Mouse (Mus musculus) kidney, adult 2 months (tissue): ENCODE measurements around the gene Tmsb10. TPM values are rescaled to one million over a fixed set of nuclear protein-coding genes. Genes with fewer than 3 reads are reported as not detected.
A peak's percentile ranks its signal among the peaks of the same experiment; 100 is the strongest.

Source experiments
- DNase-seq: peaks from one replicate; pipeline ENCODE4 v3.0.0; 2021
- H3K27ac ChIP-seq: fragments of 200-500 bp; 2 replicates; pipeline ENCODE4 v1.5.1; 2012; ENCODE audit warnings: low read depth, low read length, control low read depth, inconsistent platforms; ENCODE audit not compliant: insufficient read depth
- H3K27me3 ChIP-seq: fragments of 200-500 bp; replicated peaks from 2 replicates; pipeline ENCODE4 v1.6.1; 2012; ENCODE audit warnings: mild to moderate bottlenecking, moderate library complexity, low read length, inconsistent platforms; ENCODE audit not compliant: control insufficient read depth, insufficient read depth
- H3K36me3 ChIP-seq: fragments of 200-500 bp; 2 replicates; pipeline ENCODE4 v1.6.1; 2012; ENCODE audit warnings: mild to moderate bottlenecking, moderate library complexity, low read length, inconsistent platforms; ENCODE audit not compliant: control insufficient read depth, insufficient read depth
- H3K4me1 ChIP-seq: fragments of 200-500 bp; 2 replicates; pipeline ENCODE4 v1.6.1; 2011; ENCODE audit warnings: low read length; ENCODE audit not compliant: control insufficient read depth, insufficient read depth
- H3K4me3 ChIP-seq: fragments of 200-500 bp; 2 replicates; pipeline ENCODE4 v1.5.1; 2011; ENCODE audit warnings: mild to moderate bottlenecking, low read depth, low read length, control low read depth; ENCODE audit not compliant: insufficient read depth
- CTCF ChIP-seq: fragments of 200-500 bp; conservative IDR thresholded peaks from 2 replicates; pipeline ENCODE4 v1.5.1; 2011; ENCODE audit warnings: low read depth, mild to moderate bottlenecking, control low read depth, low read length, moderate library complexity, mixed read lengths; ENCODE audit not compliant: insufficient read depth, insufficient read length
- POLR2A ChIP-seq: fragments of 200-500 bp; IDR thresholded peaks from one replicate; pipeline ENCODE4 v1.6.1; 2011; ENCODE audit warnings: low read depth, low read length, control low read depth
- WGBS: fragments of 180-500 bp; shearing (Covaris S2); methylation state at CpG from one replicate; pipeline ENCODE4 v1.1.7; 2018; 5-methylcytosine and 5-hydroxymethylcytosine counted together
- polyA plus RNA-seq: library from polyadenylated mRNA; depleted of rRNA; stranded (reverse); fragments of >200 nt; gene quantifications from 2 replicates; pipeline ENCODE4 v1.2.3, GENCODE M21; 2012

Gene Tmsb10
- polyA plus RNA-seq, 1 experiment: 54.7 TPM

DNA sequence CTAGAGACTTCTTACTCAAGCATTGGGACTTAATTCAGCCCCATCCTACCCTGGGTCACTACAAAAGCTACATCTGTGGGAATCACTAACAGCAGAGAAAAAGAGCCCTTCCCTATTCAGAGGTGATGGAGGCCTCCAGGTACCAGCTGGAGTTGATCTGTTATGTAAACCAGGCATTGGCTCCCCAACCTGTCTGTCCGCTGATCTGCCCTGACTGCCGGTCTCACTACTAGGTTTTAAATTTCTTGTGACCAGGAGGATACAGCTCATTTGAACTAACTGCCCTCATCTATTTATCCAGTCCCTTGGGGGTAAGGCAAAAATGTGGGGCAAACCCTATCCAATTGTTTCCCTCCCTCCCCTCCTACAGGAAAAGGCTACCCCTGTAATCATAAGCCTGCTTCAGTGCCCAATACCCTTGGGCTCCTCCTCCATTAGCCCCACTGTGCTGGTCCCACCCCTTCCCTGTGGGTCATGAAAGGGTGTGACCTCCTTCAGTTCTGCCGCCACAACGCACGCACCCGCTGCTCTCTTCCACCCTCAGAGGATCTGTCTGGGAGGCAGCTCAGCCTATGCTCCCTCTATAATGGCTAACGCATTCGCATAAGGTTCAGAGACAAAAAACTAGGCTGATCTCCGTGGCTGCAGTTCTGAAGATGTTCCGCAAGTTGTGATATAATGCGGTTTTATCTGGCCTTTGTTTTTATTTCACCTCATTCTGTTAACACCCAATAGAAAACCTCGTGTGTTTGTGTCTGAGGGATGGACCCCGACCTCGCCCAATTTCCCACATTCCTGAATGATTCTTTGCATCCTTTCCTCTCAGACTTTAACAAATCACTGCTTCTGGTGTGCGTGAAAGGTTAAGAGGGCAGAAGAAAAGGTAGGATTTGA, 2.1 kb downstream of the Tmsb10 start:
- no peak for DNase-seq
- WGBS: 34% methylated on average over 15 of the region's 15 CpGs
- TF ChIP-seq CTCF (no peak), POLR2A (no peak)
- Histone ChIP-seq H3K27ac (no peak overlapping the region), H3K4me3 (0 out of 2 replicates have a peak overlapping the region, but pooled peaks have one; percentile 29), H3K4me1 (no peaks in the 10 kb centered on the region), H3K36me3 (no peaks in the 10 kb centered on the region), H3K27me3 (no peaks in the 10 kb centered on the region)

DNA sequence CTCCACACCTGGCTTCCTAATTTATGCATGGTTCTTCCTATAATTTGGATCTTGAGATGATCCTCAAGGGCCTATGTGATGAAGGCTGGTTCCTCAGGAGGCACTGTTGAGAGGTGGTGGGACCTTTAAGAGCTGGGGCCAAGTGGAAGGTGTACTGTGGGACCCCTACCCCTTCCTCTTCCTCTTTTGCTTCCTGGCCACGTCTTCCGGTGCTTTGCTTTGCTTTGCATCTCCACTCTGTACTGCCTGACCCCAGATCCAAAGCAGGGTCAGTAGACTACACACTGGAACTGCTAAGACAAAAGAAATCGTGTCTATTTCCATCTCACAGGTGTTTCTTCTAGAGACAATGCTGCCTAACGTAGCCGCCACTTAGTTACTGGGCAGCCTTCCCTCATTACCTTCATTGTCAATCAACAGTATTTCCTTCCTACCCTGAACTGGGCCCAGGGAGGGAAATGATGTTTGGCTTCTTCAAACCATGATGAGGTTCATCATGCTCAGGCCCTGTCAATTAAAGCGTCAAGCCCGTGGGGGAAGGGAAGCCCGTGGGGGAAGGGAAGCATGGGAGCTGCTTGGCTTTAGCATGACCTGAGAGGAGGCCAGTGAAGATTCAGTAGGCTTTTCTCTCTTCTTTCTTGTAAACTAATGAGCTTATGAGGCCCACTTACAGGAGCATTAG, 2.9 kb downstream of the Tmsb10 start:
- no peaks in the 10 kb centered on the region for H3K27me3 ChIP-seq
- DNase-seq: no peak
- no peak overlapping the region for H3K27ac ChIP-seq
- H3K4me1 ChIP-seq: no peaks in the 10 kb centered on the region
- H3K4me3 ChIP-seq: no peak overlapping the region
- no peaks in the 10 kb centered on the region for H3K36me3 ChIP-seq
- 65% methylated on average over 8 of the region's 8 CpGs for WGBS
- TF ChIP-seq CTCF: no peak
- no peak for TF ChIP-seq POLR2A

DNA sequence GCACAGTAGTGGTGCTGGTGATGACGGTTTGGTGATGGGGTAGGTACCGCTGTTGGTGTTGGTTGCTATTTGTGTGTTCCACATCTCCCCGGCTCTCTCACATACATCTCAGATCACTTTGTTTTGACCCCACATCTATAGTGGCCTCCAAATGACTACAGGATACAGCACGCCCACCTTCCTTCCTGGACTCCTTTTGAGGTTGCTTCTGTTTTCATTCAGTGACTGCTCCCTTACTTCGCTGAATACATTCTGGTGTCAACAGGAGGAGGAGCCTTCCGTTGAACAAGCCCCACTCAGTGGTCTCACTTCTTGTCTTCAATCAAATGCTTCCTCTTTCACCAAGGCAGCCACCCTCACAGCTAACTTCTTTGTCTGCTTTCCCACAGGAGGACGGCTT, 3.8 kb downstream of the Tmsb10 start:
- H3K4me3 ChIP-seq: no peak overlapping the region
- TF ChIP-seq CTCF: no peak
- TF ChIP-seq POLR2A: no peak
- H3K36me3 ChIP-seq: no peaks in the 10 kb centered on the region
- WGBS: 78% methylated on average over 7 of the region's 7 CpGs
- H3K27ac ChIP-seq: no peak overlapping the region
- no peak for DNase-seq
- no peaks in the 10 kb centered on the region for H3K27me3 ChIP-seq
- H3K4me1 ChIP-seq: no peaks in the 10 kb centered on the region

DNA sequence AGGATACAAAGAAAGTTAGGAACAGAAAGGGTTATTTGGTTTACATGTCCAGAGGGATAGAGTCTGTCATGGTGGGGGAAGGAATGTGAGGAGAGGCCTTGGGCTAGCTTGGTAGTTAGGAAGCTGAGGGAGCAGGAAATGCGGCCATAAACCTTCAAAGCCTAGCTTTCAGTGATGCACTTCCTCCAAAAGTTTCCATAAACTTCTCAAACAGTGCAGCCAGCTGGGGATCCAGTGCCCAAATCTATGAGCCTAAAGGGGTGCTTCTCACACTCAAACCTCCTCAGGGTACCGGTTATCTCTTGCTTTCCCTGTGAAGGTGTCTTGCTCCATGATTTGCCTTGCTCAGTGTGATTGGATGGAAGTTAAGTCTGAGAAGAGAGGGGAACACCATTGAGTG, 5.6 kb downstream of the Tmsb10 start:
- H3K27ac ChIP-seq: no peak overlapping the region
- 82% methylated on average over 2 of the region's 2 CpGs for WGBS
- H3K4me1 ChIP-seq: no peaks in the 10 kb centered on the region
- H3K36me3 ChIP-seq: no peaks in the 10 kb centered on the region
- H3K4me3 ChIP-seq: no peak overlapping the region
- H3K27me3 ChIP-seq: no peaks in the 10 kb centered on the region
- DNase-seq: no peak
- TF ChIP-seq POLR2A (no peak), CTCF (no peak)

DNA sequence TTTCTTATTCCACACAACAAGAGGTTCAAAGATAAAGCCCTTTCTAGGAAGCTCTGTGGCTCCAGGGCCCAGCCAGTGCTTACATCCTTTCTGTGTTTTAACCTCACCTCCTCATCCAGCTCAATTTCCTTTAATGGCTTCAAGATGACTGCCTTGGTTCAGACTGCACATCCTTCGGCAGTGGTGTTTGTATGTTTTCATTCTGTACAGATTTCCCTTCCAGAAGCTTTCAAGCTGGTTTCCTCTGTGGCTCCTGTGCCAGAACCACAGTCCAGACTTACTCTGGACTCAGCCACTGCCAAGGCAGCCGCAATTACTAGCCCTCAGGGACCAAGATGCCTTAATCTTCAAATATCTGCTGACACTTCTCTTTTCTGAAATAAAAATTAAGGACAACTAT, 6.3 kb downstream of the Tmsb10 start:
- 65% methylated on average over 2 of the region's 2 CpGs for WGBS
- no peaks in the 10 kb centered on the region for H3K27me3 ChIP-seq
- H3K36me3 ChIP-seq: no peaks in the 10 kb centered on the region
- H3K27ac ChIP-seq: no peak overlapping the region
- DNase-seq: peak; percentile 29
- no peak overlapping the region for H3K4me3 ChIP-seq
- no peaks in the 10 kb centered on the region for H3K4me1 ChIP-seq
- TF ChIP-seq CTCF: no peak
- no peak for TF ChIP-seq POLR2A

DNA sequence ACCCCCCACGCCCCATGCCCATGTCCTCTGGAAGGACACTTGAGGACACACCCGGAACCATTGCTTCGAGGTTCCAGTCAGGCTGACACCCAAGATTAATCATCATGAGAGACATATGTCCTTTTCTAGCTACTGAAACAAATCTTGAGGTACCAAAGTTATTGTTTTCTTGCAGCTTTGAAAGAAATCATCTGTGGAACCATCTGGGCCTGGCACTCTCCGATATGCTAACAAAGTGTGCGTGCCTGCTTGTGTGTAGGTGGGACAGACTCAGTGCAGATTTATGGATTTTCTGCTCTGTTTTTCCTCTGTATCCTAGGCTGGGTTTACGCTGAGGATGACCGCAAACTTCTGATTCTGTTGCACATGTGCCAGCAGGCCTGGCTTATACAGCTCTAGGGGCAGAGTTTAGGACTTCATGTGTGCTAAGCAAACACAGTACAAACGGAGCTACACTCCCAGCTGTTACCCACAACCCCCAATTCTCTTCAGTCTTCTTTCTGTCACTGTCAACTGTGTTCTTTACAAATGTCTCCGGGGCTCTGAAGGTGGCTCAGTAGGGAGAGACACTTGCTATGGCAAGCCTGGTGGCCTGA, 9.3 kb downstream of the Tmsb10 start:
- H3K27me3 ChIP-seq: no peaks in the 10 kb centered on the region
- no peaks in the 10 kb centered on the region for H3K36me3 ChIP-seq
- no peak overlapping the region for H3K4me3 ChIP-seq
- no peak overlapping the region for H3K27ac ChIP-seq
- no peaks in the 10 kb centered on the region for H3K4me1 ChIP-seq
- no peak for TF ChIP-seq CTCF
- TF ChIP-seq POLR2A: no peak
- DNase-seq: no peak
- 86% methylated on average over 9 of the region's 9 CpGs for WGBS

DNA sequence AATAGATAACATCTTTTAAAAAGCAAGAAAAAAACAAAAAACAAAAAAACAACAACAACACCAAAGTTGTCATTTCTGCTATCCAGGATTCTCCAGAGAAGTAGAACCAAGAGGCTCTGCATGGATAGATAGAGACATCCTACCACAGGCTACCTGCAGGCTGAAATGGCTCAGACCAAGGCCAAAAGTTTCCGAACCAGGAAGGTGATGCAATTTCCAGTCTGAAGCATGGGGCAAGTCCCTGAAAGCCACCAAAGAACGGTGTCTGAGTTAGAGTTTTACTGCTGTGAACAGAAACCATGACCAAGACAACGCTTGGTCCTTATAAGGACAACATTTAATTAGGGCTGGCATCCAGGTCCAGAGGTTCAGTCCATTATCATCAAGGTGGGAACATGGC, 10.2 kb downstream of the Tmsb10 start:
- no peak for DNase-seq
- H3K27me3 ChIP-seq: no peaks in the 10 kb centered on the region
- WGBS: 88% methylated on average over 3 of the region's 3 CpGs

More for the DNA sequence above, 10.2 kb downstream of the Tmsb10 start:
- H3K4me3 ChIP-seq: no peak overlapping the region
- TF ChIP-seq POLR2A (no peak), CTCF (no peak)
- no peak overlapping the region for H3K27ac ChIP-seq
- no peaks in the 10 kb centered on the region for H3K36me3 ChIP-seq
- H3K4me1 ChIP-seq: no peaks in the 10 kb centered on the region
